Mouse (Mus musculus): ENCODE measurements at regions not wholly inside any gene's neighbourhood (a gene's known extent, or its start where the extent isn't known, plus 50 kb on each side); places are given as distances from the start of the nearest gene placed in this dataset.

DNA sequence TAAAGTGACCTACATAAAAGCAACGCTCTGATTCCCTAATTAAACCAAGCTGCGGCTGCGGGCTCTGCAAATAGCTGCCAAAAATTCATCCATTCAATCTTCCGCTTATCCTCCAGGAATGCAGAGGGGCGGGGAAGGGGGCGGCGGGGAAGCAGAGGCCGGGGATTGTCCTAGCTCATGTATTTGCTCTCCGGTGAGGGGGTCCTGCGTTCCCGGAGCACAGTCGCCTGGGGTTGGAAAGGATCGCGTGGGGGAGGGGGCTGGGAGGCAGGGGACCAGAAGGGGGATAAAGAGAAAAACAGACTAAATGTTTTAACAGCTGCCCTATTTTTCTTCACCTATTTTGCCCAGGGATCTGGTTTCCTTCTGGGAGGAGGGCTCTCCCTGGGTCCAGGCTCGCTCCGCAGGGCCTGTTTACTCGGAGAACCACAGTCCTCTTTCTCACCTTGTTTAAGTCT lies 179.1 kb upstream of the Lrig3 start:
- TF ChIP-seq CTCF (IDR thresholded peaks at IDR 0.05; ENCODE audit: extremely low read depth, insufficient read depth, insufficient read length, insufficient replicate concordance): no peak
- TF ChIP-seq POLR2A (IDR thresholded peaks at IDR 0.05; ENCODE audit: low read depth, low read length): no peak

Measured in spleen, adult 2 months (tissue).